Mouse (Mus musculus): ENCODE data around the gene Pdk4. TPM values are rescaled to one million over a fixed set of nuclear protein-coding genes. Genes with fewer than 3 reads are reported as not detected.

The Pdk4 gene
- polyA plus RNA-seq (2012; fragmentation: generic; extraction: Trizol): 41.6 TPM
- long read RNA-seq, experiment 1, partial matches to known transcripts: 1 of 5 reads
- long read RNA-seq, experiment 1, other reads (novel, unspliced or antisense): 0 of 5 reads
- long read RNA-seq, experiment 2, transcript Pdk4-201 (11 exons, 3,484 nt): major isoform, 199 of 221 reads
- long read RNA-seq, experiment 2, partial matches to known transcripts: 7 of 221 reads
- long read RNA-seq, experiment 2, other reads (novel, unspliced or antisense): 14 of 221 reads

DNA sequence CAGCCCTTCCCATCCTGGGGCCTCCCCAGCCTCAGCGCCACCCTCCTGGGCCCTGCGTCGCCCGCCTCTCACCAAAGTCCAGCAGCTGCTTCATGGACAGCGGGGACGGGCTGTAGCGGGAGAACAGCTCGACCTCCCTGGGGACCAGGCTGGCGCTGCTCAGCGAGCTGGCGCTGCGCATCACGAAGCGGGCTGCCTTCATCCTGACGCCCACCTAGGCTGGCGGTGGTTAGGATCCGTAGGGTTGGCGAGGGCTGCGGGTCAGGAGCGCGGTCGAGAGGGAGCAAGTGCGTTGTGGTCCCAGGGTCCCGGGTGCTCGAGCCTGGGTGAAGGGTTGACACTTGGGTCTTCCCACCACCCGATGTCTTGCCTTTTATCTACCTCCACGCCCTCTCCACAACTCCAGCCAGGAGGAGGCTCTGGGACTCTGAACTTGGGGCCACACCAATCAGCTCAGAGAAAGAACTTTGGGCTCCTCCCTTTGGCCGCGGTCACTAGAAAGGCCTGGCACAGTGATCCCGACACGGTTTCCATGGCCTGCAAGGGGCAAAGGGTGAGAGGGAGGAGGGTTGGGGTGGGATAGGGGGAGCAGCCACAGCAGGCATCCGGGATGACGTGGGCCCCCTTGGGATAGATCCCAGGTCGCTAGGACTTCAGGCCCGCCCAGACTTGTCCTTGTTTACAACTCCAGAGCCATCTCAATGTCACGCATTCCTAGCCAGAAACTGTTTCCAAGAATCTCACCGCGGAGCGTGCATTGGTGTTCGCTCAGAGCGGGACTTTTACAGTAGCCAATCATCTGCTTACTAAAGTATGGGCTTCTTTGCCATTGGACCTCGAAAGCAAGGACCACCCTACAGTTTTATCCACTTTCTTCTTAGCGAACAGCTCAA, at the start of gene Pdk4:
TSS of gene Pdk4 (minus strand) at position 349 of the 893 bp plus-strand sequence.
- peaks cover 49% of the 10 kb centered on the region for H3K79me2 ChIP-seq (ENCODE audit: control insufficient read depth, insufficient read depth)
- no peak for TF ChIP-seq CTCF (IDR thresholded peaks at IDR 0.05; ENCODE audit: control insufficient read depth, insufficient read depth, insufficient read length)
- TF ChIP-seq MAX (IDR thresholded peaks at IDR 0.05): peak; percentile 89
- no peak for TF ChIP-seq USF1 (IDR thresholded peaks at IDR 0.05; ENCODE audit: low read depth)
- TF ChIP-seq MYOG (IDR thresholded peaks at IDR 0.05; ENCODE audit: control insufficient read depth, extremely low read depth, insufficient read length): no peak
- peak; percentile 10 for TF ChIP-seq MYOD1 (IDR thresholded peaks at IDR 0.05; ENCODE audit: control insufficient read depth, insufficient read length, low read depth)
- no peak for TF ChIP-seq CEBPB (IDR thresholded peaks at IDR 0.05; ENCODE audit: low read depth)
- TF ChIP-seq FOSL1 (IDR thresholded peaks at IDR 0.05; ENCODE audit: insufficient read depth, low read length, poor library complexity, severe bottlenecking): no peak
- H3K36me3 ChIP-seq (ENCODE audit: control insufficient read depth, insufficient read depth): peaks cover 40% of the 10 kb centered on the region
- no peaks in the 10 kb centered on the region for H3K27me3 ChIP-seq (ENCODE audit: control insufficient read depth, insufficient read depth, insufficient read length)
- peak within 1 kb of the TSS; percentile 60 for H3K4me3 ChIP-seq (ENCODE audit: insufficient read depth, poor library complexity, severe bottlenecking)
- peaks cover 45% of the 10 kb centered on the region for H3K79me3 ChIP-seq (ENCODE audit: low read depth)
- H3ac ChIP-seq (ENCODE audit: control insufficient read depth, insufficient read length, low read depth): peak within 1 kb of the TSS; percentile 73

- Histone ChIP-seq H3K79me2 (ENCODE audit: control insufficient read depth, insufficient read depth) (no peaks in the 10 kb centered on the region), H3K4me3 (ENCODE audit: insufficient read depth, poor library complexity, severe bottlenecking) (no peak overlapping the region), H3K27me3 (ENCODE audit: control insufficient read depth, insufficient read depth, insufficient read length) (no peaks in the 10 kb centered on the region), H3ac (ENCODE audit: control insufficient read depth, insufficient read length, low read depth) (no peak overlapping the region), H3K79me3 (ENCODE audit: low read depth) (no peaks in the 10 kb centered on the region), H3K36me3 (ENCODE audit: control insufficient read depth, insufficient read depth) (no peaks in the 10 kb centered on the region)
- no peak for TF ChIP-seq CTCF (IDR thresholded peaks at IDR 0.05; ENCODE audit: control insufficient read depth, insufficient read depth, insufficient read length)
- no peak for TF ChIP-seq CEBPB (IDR thresholded peaks at IDR 0.05; ENCODE audit: low read depth)
- no peak for TF ChIP-seq MYOD1 (IDR thresholded peaks at IDR 0.05; ENCODE audit: control insufficient read depth, insufficient read length, low read depth)
- no peak for TF ChIP-seq FOSL1 (IDR thresholded peaks at IDR 0.05; ENCODE audit: insufficient read depth, low read length, poor library complexity, severe bottlenecking)
- no peak for TF ChIP-seq MYOG (IDR thresholded peaks at IDR 0.05; ENCODE audit: control insufficient read depth, extremely low read depth, insufficient read length)
- no peak for TF ChIP-seq MAX (IDR thresholded peaks at IDR 0.05)
- TF ChIP-seq USF1 (IDR thresholded peaks at IDR 0.05; ENCODE audit: low read depth): no peak
These were observed 41.8 kb upstream of the Pdk4 start for GRCm38 (mm10) chr6:5537855-5538365.

DNA sequence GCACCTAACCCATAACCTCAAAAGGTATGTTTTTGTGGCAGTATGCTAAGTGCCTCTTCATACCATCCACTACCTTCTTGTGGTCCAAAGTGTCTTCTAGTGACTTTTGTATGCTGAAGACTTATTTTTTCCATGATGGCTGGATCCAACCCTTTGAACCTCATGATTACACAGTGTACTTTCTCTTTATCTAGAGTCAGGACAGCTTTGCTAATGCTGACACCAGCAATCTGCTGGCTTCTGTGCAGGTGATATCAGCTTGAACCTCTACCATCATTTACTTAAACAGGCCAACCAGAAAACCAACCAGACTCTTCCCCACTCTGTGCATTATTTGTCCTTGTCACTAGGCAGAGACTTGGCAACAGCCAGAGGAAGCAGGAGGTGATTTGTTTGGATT, 39.6 kb upstream of the Pdk4 start:
- TF ChIP-seq FOSL1 (IDR thresholded peaks at IDR 0.05; ENCODE audit: insufficient read depth, low read length, poor library complexity, severe bottlenecking) (no peak), MYOD1 (IDR thresholded peaks at IDR 0.05; ENCODE audit: control insufficient read depth, insufficient read length, low read depth) (no peak), MYOG (IDR thresholded peaks at IDR 0.05; ENCODE audit: control insufficient read depth, extremely low read depth, insufficient read length) (no peak), CEBPB (IDR thresholded peaks at IDR 0.05; ENCODE audit: low read depth) (no peak), MAX (IDR thresholded peaks at IDR 0.05) (no peak), USF1 (IDR thresholded peaks at IDR 0.05; ENCODE audit: low read depth) (no peak), CTCF (IDR thresholded peaks at IDR 0.05; ENCODE audit: control insufficient read depth, insufficient read depth, insufficient read length) (no peak)
- Histone ChIP-seq H3K36me3 (ENCODE audit: control insufficient read depth, insufficient read depth) (no peaks in the 10 kb centered on the region), H3K79me3 (ENCODE audit: low read depth) (no peaks in the 10 kb centered on the region), H3K27me3 (ENCODE audit: control insufficient read depth, insufficient read depth, insufficient read length) (no peaks in the 10 kb centered on the region), H3ac (ENCODE audit: control insufficient read depth, insufficient read length, low read depth) (no peak overlapping the region), H3K79me2 (ENCODE audit: control insufficient read depth, insufficient read depth) (no peaks in the 10 kb centered on the region), H3K4me3 (ENCODE audit: insufficient read depth, poor library complexity, severe bottlenecking) (no peak overlapping the region)

GRCm38 (mm10) chr6:5517091-5517490, 21.0 kb upstream of the Pdk4 start:
- TF ChIP-seq MYOD1 (IDR thresholded peaks at IDR 0.05; ENCODE audit: control insufficient read depth, insufficient read length, low read depth) (no peak), MYOG (IDR thresholded peaks at IDR 0.05; ENCODE audit: control insufficient read depth, extremely low read depth, insufficient read length) (no peak), CTCF (IDR thresholded peaks at IDR 0.05; ENCODE audit: control insufficient read depth, insufficient read depth, insufficient read length) (no peak), FOSL1 (IDR thresholded peaks at IDR 0.05; ENCODE audit: insufficient read depth, low read length, poor library complexity, severe bottlenecking) (no peak), USF1 (IDR thresholded peaks at IDR 0.05; ENCODE audit: low read depth) (no peak), CEBPB (IDR thresholded peaks at IDR 0.05; ENCODE audit: low read depth) (no peak), MAX (IDR thresholded peaks at IDR 0.05) (no peak)
- Histone ChIP-seq H3ac (ENCODE audit: control insufficient read depth, insufficient read length, low read depth) (no peak overlapping the region), H3K79me2 (ENCODE audit: control insufficient read depth, insufficient read depth) (no peaks in the 10 kb centered on the region), H3K4me3 (ENCODE audit: insufficient read depth, poor library complexity, severe bottlenecking) (no peak overlapping the region), H3K27me3 (ENCODE audit: control insufficient read depth, insufficient read depth, insufficient read length) (no peaks in the 10 kb centered on the region), H3K79me3 (ENCODE audit: low read depth) (no peaks in the 10 kb centered on the region), H3K36me3 (ENCODE audit: control insufficient read depth, insufficient read depth) (no peaks in the 10 kb centered on the region)

GRCm38 (mm10) chr6:5509757-5510156, 13.6 kb upstream of the Pdk4 start:
- no peaks in the 10 kb centered on the region for H3K79me3 ChIP-seq (ENCODE audit: low read depth)
- H3ac ChIP-seq (ENCODE audit: control insufficient read depth, insufficient read length, low read depth): no peak overlapping the region
- no peaks in the 10 kb centered on the region for H3K79me2 ChIP-seq (ENCODE audit: control insufficient read depth, insufficient read depth)
- no peak for TF ChIP-seq CTCF (IDR thresholded peaks at IDR 0.05; ENCODE audit: control insufficient read depth, insufficient read depth, insufficient read length)
- H3K36me3 ChIP-seq (ENCODE audit: control insufficient read depth, insufficient read depth): no peaks in the 10 kb centered on the region
- H3K4me3 ChIP-seq (ENCODE audit: insufficient read depth, poor library complexity, severe bottlenecking): no peak overlapping the region
- H3K27me3 ChIP-seq (ENCODE audit: control insufficient read depth, insufficient read depth, insufficient read length): no peaks in the 10 kb centered on the region

All from C2C12 (cell line).